Mouse (Mus musculus) kidney, adult 2 months (tissue): ENCODE measurements around the gene Hectd1.

Source experiments
- CTCF ChIP-seq: fragments of 200-500 bp; conservative IDR thresholded peaks from 2 replicates; pipeline ENCODE4 v1.5.1; 2011; ENCODE audit warnings: low read depth, mild to moderate bottlenecking, control low read depth, low read length, moderate library complexity, mixed read lengths; ENCODE audit not compliant: insufficient read depth, insufficient read length
- POLR2A ChIP-seq: fragments of 200-500 bp; IDR thresholded peaks from one replicate; pipeline ENCODE4 v1.6.1; 2011; ENCODE audit warnings: low read depth, low read length, control low read depth

GRCm38 (mm10) chr12:51701723-51702122 lies 127.6 kb downstream of the Hectd1 start:
- no peak for TF ChIP-seq CTCF
- TF ChIP-seq POLR2A = no peak
